Mouse (Mus musculus): ENCODE measurements at regions not wholly inside any gene's neighbourhood (a gene's known extent, or its start where the extent isn't known, plus 50 kb on each side); places are given as distances from the start of the nearest gene placed in this dataset.

- Histone ChIP-seq H3K9me3 (replicated peaks) (no peaks in the 10 kb centered on the region), H3K4me3 (replicated peaks) (no peak overlapping the region), H3K4me1 (no peaks in the 10 kb centered on the region), H3K4me2 (replicated peaks) (no peak overlapping the region), H3K36me3 (no peaks in the 10 kb centered on the region), H3K27ac (replicated peaks) (no peak overlapping the region), H3K27me3 (no peaks in the 10 kb centered on the region), H3K9ac (no peak overlapping the region)
- ATAC-seq (ENCODE audit: insufficient number of reproducible peaks, low FRiP score, low TSS enrichment, low read depth): no peak
- 50% methylated on average over 3 of the region's 3 CpGs for WGBS
Observed at GRCm38 (mm10) chr13:70012123-70012522, 209.9 kb downstream of the Med10 start.

- H3K4me1 ChIP-seq: no peaks in the 10 kb centered on the region
- 45% methylated on average over 4 of the region's 4 CpGs for WGBS
- H3K4me2 ChIP-seq (replicated peaks): no peak overlapping the region
- H3K36me3 ChIP-seq: no peaks in the 10 kb centered on the region
- no peaks in the 10 kb centered on the region for H3K9me3 ChIP-seq (replicated peaks)
- no peak overlapping the region for H3K4me3 ChIP-seq (replicated peaks)
- no peaks in the 10 kb centered on the region for H3K27me3 ChIP-seq
- H3K27ac ChIP-seq (replicated peaks): no peak overlapping the region
- no peak for ATAC-seq (ENCODE audit: insufficient number of reproducible peaks, low FRiP score, low TSS enrichment, low read depth)
- no peak overlapping the region for H3K9ac ChIP-seq
Observed at GRCm38 (mm10) chr13:70015183-70015582, 213.0 kb downstream of the Med10 start.

GRCm38 (mm10) chr13:70017535-70017934, 215.3 kb downstream of the Med10 start:
- no peak overlapping the region for H3K4me2 ChIP-seq (replicated peaks)
- H3K4me3 ChIP-seq (replicated peaks): no peak overlapping the region
- H3K27me3 ChIP-seq: no peaks in the 10 kb centered on the region
- no peaks in the 10 kb centered on the region for H3K4me1 ChIP-seq
- no peak overlapping the region for H3K27ac ChIP-seq (replicated peaks)
- ATAC-seq (ENCODE audit: insufficient number of reproducible peaks, low FRiP score, low TSS enrichment, low read depth): no peak
- 77% methylated on average over 5 of the region's 5 CpGs for WGBS
- H3K36me3 ChIP-seq: no peaks in the 10 kb centered on the region
- H3K9ac ChIP-seq: no peak overlapping the region
- no peaks in the 10 kb centered on the region for H3K9me3 ChIP-seq (replicated peaks)

- Histone ChIP-seq H3K27me3 (no peaks in the 10 kb centered on the region), H3K4me2 (replicated peaks) (no peak overlapping the region), H3K27ac (replicated peaks) (no peak overlapping the region), H3K9ac (no peak overlapping the region), H3K9me3 (replicated peaks) (no peaks in the 10 kb centered on the region), H3K36me3 (no peaks in the 10 kb centered on the region), H3K4me1 (no peaks in the 10 kb centered on the region), H3K4me3 (replicated peaks) (no peak overlapping the region)
- no peak for ATAC-seq (ENCODE audit: insufficient number of reproducible peaks, low FRiP score, low TSS enrichment, low read depth)
- 23% methylated on average over 7 of the region's 7 CpGs for WGBS
Observed at GRCm38 (mm10) chr13:70019999-70020838, 218.0 kb downstream of the Med10 start.

GRCm38 (mm10) chr13:70033249-70033648, 231.1 kb downstream of the Med10 start:
- Histone ChIP-seq H3K36me3 (no peaks in the 10 kb centered on the region), H3K4me1 (no peaks in the 10 kb centered on the region), H3K9ac (no peak overlapping the region), H3K4me3 (replicated peaks) (no peak overlapping the region), H3K4me2 (replicated peaks) (no peak overlapping the region), H3K27me3 (no peaks in the 10 kb centered on the region), H3K27ac (replicated peaks) (no peak overlapping the region), H3K9me3 (replicated peaks) (no peaks in the 10 kb centered on the region)
- no peak for ATAC-seq (ENCODE audit: insufficient number of reproducible peaks, low FRiP score, low TSS enrichment, low read depth)
- 56% methylated on average over 6 of the region's 6 CpGs for WGBS

- Histone ChIP-seq H3K36me3 (no peaks in the 10 kb centered on the region), H3K4me1 (no peaks in the 10 kb centered on the region), H3K4me3 (replicated peaks) (no peak overlapping the region), H3K9ac (no peak overlapping the region), H3K27ac (replicated peaks) (no peak overlapping the region), H3K27me3 (no peaks in the 10 kb centered on the region), H3K9me3 (replicated peaks) (no peaks in the 10 kb centered on the region), H3K4me2 (replicated peaks) (no peak overlapping the region)
- no peak for ATAC-seq (ENCODE audit: insufficient number of reproducible peaks, low FRiP score, low TSS enrichment, low read depth)
- 48% methylated on average over 4 of the region's 4 CpGs for WGBS
Observed at GRCm38 (mm10) chr13:70033763-70034162, 231.6 kb downstream of the Med10 start.

GRCm38 (mm10) chr13:70037985-70038667, 235.9 kb downstream of the Med10 start:
- WGBS: 59% methylated on average over 11 of the region's 11 CpGs
- no peaks in the 10 kb centered on the region for H3K9me3 ChIP-seq (replicated peaks)
- no peaks in the 10 kb centered on the region for H3K27me3 ChIP-seq
- H3K27ac ChIP-seq (replicated peaks): no peak overlapping the region
- H3K4me3 ChIP-seq (replicated peaks): no peak overlapping the region
- H3K36me3 ChIP-seq: no peaks in the 10 kb centered on the region
- H3K4me1 ChIP-seq: no peaks in the 10 kb centered on the region
- no peak overlapping the region for H3K9ac ChIP-seq
- ATAC-seq (ENCODE audit: insufficient number of reproducible peaks, low FRiP score, low TSS enrichment, low read depth): no peak
- H3K4me2 ChIP-seq (replicated peaks): no peak overlapping the region

GRCm38 (mm10) chr13:70057920-70058319, 255.7 kb downstream of the Med10 start:
- ATAC-seq (ENCODE audit: insufficient number of reproducible peaks, low FRiP score, low TSS enrichment, low read depth): no peak
- Histone ChIP-seq H3K9me3 (replicated peaks) (no peaks in the 10 kb centered on the region), H3K27ac (replicated peaks) (no peak overlapping the region)

GRCm38 (mm10) chr13:70061363-70061945, 259.3 kb downstream of the Med10 start:
- no peaks in the 10 kb centered on the region for H3K9me3 ChIP-seq (replicated peaks)
- 56% methylated on average over 13 of the region's 13 CpGs for WGBS
- no peak for ATAC-seq (ENCODE audit: insufficient number of reproducible peaks, low FRiP score, low TSS enrichment, low read depth)
- no peak overlapping the region for H3K27ac ChIP-seq (replicated peaks)
- no peak overlapping the region for H3K4me2 ChIP-seq (replicated peaks)
- no peaks in the 10 kb centered on the region for H3K27me3 ChIP-seq
- no peaks in the 10 kb centered on the region for H3K4me1 ChIP-seq
- no peaks in the 10 kb centered on the region for H3K36me3 ChIP-seq
- H3K9ac ChIP-seq: no peak overlapping the region
- H3K4me3 ChIP-seq (replicated peaks): no peak overlapping the region

More at GRCm38 (mm10) chr13:70057920-70058319, 255.7 kb downstream of the Med10 start:
- H3K4me3 ChIP-seq (replicated peaks): no peak overlapping the region
- H3K9ac ChIP-seq: no peak overlapping the region
- no peaks in the 10 kb centered on the region for H3K4me1 ChIP-seq
- WGBS: 50% methylated on average over 9 of the region's 9 CpGs
- H3K27me3 ChIP-seq: no peaks in the 10 kb centered on the region
- no peaks in the 10 kb centered on the region for H3K36me3 ChIP-seq
- H3K4me2 ChIP-seq (replicated peaks): no peak overlapping the region

GRCm38 (mm10) chr13:70073655-70074054, 271.5 kb downstream of the Med10 start:
- Histone ChIP-seq H3K27ac (replicated peaks) (no peak overlapping the region), H3K9me3 (replicated peaks) (no peaks in the 10 kb centered on the region), H3K4me3 (replicated peaks) (no peak overlapping the region), H3K9ac (no peak overlapping the region), H3K27me3 (no peaks in the 10 kb centered on the region), H3K4me1 (no peaks in the 10 kb centered on the region), H3K4me2 (replicated peaks) (no peak overlapping the region), H3K36me3 (no peaks in the 10 kb centered on the region)
- WGBS: 57% methylated on average over 6 of the region's 6 CpGs
- no peak for ATAC-seq (ENCODE audit: insufficient number of reproducible peaks, low FRiP score, low TSS enrichment, low read depth)

- no peaks in the 10 kb centered on the region for H3K4me1 ChIP-seq
- no peak overlapping the region for H3K27ac ChIP-seq (replicated peaks)
- H3K4me2 ChIP-seq (replicated peaks): no peak overlapping the region
- H3K9ac ChIP-seq: no peak overlapping the region
- 89% methylated on average over 4 of the region's 4 CpGs for WGBS
- H3K27me3 ChIP-seq: no peaks in the 10 kb centered on the region
- H3K36me3 ChIP-seq: no peaks in the 10 kb centered on the region
- ATAC-seq (ENCODE audit: insufficient number of reproducible peaks, low FRiP score, low TSS enrichment, low read depth): no peak
- no peaks in the 10 kb centered on the region for H3K9me3 ChIP-seq (replicated peaks)
- H3K4me3 ChIP-seq (replicated peaks): no peak overlapping the region
Observed at GRCm38 (mm10) chr13:70075353-70075752, 273.2 kb downstream of the Med10 start.
